Mouse (Mus musculus) cerebellum, postnatal 25 days (tissue): ENCODE results near the gene Ube2q2.
"Not testable (repeated sequence)": the region's sequence is repeated elsewhere in the genome, so short reads cannot be mapped to it uniquely, and the experiment has no call there.

Experiments used
- DNase-seq, 2 experiments: peaks; one replicate each; pipeline ENCODE4 v3.0.0; 2021; ENCODE audit warnings: mixed read lengths in 2 of 2

Ube2q2 gene

DNA sequence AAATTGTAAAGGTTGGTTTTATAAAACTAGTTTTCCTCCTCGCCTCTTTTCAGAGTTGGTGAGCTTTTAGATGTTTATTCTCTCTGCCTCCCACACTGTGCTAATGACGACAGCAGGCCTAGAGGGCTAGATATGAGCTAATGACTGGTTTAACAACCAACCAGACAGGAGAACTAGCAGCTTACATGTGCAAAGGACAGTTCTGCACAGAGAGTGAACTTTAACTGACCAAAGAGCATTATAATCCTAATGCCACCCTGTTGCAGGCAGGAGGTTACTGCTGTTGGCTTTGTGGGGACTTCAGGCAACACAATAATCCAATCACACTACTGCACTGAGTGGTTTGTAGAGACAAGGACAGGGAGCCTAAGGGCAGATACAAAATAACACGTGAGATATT, 94.6 kb downstream of the Ube2q2 start:
- DNase-seq, result no peak

DNA sequence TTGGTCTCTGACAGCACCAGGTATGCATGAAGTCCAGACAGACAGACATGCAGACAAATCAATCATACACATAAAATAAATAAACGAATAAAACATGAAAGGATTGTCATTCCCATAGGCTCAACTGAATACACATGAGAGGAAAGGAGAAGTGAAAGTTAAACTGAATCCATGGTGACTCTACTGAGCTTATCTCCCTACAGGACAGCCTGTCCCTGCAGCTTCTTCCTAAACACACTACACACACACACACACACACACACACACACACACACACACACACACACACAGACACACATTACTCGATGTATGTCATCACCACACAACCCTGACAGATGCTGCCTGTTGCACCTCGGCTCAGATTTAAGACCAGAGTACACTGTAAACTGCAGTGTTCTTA, 95.4 kb downstream of the Ube2q2 start:
- DNase-seq, result no peak

DNA sequence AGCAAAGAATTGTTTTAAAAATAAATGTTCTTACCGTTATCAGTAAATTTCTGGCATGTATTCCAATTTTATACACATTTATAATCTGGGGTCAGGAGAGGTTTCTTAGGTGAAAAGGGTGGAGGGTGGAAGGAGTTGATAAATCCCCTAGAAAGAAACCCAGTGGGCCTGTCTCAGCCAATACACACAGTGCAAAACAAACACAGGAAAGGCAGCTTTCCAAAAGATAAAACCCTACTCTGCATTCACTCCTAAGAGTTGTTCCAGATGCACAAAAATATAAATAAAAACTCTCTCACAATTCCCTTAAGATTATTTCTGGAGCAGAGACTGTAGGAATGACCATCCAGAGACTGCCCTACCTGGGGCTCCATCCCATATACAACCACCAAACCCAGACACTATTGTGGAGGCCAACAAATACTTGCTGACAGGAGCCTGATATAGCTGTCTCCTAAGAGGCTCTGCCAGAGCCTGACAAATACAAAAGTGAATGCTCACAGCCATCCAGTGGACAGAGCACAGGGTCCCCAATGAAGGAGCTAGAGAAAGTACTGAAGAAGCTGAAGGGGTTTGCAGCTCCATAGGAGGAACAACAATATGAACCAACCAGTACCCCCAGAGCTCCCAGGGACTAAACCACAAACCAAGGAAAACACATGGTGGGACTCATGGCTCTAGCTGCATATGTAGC, 96.5 kb downstream of the Ube2q2 start:
- not testable (repeated sequence) for DNase-seq

DNA sequence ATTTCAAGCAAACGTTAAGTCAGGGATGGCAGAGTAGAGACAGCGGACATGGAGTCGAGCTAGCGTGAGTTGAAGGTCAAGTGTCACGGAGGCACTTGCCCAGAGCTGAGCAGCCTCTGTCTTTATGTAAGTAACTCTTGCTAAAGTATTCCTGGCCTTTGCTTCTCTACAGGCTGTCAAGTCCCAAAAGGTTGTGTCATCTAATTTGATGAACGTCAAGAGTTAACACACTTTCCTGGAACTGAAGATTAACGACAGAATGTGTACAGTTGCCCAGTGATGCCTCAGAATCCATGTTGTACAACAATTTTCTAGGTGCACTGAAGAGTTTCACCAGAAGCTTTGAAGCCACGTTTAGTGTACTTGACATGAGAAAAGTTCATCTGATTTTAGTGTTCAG, 97.8 kb downstream of the Ube2q2 start:
- no peak for DNase-seq

DNA sequence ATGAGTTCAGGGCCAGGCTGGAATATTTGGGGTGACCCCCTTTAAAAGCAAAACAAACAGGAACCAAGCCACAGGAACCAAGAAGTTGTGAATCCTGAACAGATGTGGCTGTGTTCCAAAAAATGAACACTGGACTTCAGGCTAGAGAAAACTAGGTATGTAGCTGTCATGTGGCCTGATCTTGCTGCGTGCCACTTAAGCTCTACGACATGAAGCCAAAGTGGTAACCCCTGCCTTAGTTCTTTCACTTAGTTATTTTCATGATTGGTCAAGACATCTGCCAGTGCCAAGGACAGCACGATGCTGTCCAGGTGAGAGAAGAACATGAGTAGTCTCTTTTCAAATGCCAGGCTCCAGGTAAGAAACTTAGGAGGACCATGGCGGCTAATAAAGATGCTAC, 98.3 kb downstream of the Ube2q2 start:
- no peak for DNase-seq

DNA sequence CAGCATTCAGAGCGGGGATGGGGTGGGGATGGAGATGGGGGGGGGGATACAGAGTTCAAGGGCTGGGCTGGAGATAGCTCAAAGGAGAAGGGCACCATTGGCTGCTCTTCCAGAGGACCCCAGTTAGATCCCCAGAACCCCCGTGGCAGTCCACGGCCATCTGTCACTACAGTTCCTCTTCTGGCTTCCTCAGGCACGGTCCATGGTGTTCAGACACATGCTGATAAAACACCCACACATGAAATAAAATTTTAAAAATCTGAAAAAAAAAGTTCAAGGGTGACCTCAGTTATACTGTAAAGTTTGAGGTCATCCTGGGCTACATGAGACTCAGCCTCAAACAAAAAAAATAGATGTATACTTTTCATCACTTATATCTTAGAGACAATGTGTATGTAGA, 99.8 kb downstream of the Ube2q2 start:
- no peak for DNase-seq

DNA sequence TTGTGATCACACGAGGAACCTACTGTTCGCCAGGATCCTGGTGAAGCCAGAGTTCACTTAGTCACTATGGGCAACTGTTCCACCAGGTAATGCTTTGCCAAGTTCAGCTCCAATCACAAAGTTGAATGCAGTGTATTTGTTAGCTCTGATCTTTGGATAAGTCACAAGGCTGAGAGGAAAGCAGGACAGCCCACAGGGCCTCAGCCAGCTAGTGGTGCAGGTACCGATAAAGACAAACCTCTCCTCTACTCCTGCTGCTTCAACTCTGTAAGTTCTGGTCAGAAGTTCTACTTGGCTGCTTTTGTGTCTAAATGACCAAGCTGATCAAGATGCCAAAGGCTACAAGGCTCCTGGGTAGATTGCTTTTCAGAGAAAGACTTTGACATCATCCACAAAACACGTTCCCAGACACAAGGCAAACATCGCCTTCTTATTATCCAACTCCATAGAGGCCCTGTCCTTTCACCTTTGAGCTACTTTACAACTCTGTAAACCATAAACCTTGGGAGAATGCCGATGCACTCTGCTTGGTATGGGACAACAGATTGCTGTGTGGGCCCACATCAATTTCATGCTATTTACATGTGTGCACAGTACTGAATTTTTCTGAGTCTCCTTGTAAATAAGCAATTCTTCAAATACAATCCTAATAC, 102.1 kb downstream of the Ube2q2 start:
- DNase-seq, result no peak

DNA sequence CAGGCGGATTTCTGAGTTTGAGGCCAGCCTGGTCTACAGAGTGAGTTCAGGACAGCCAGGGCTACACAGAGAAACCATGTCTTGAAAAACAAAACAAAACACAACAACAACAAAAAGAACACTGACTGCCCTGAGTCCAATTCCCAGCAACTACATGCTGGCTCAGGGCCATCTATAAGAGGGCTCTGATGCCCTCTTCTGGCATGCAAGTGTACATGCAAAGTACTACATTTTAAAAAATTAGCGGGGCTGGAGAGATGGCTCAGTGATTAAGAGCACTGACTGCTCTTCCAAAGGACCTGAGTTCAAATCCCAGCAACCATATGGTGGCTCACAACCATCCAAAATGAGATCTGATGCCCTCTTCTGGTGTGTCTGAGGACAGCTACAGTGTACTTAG, 103.4 kb downstream of the Ube2q2 start:
- DNase-seq, result not testable (repeated sequence)

DNA sequence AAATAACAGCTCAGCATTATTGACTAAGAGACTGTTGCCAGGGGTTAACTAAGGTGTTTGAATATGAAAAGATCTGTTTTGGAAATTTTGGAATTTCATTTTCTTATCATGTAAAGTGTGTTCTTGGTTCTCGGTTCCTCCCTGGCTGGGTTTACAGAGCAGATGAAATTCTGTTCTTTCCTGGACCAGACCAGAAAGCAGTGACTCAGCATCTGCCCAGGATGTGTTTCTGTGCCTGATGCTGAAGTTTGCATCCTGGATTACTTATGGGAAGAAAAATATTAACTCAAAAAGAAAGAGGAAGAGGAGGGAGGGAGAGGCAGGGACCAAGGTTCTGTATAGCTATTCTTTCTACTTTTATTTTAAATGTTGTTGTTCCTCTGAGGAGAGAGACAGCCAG, 105.2 kb downstream of the Ube2q2 start:
- no peak for DNase-seq

DNA sequence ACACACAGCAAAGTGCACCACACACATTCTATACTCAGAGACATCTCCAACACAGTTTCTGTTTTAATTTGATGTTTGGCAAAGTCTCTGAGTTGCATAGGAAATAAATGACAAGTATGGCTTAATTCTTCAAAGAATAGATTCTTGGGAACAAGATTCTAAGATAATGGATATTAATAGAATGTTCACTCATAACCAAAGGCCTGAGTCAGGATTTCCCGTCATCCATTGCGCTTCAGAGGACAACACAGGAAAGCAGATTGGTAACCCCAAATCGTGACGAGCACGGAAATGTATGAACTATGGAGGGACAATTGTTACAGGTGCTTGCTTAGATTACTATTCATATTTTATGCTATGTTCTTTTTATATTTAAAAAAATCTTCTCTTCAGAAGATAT, 106.4 kb downstream of the Ube2q2 start:
- no peak for DNase-seq

DNA sequence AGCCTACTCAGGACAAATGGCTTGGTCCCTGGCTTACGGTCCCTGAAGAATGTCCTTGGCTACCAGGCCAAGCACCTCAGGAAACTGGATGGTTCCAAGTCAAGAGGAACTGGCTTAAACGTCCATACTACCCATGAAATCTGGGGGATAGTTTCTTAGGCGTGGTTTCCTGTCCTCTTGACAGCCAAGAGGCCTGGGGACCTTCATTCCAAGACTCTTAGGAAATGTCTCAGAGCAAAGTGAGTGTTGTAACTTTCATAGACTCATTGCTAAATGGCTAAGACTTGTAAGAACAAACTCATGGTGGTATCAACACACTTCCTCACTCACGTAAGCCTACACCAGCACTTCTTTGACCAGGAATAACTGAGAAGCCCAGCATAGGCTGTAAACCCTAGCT, 107.0 kb downstream of the Ube2q2 start:
- DNase-seq, result no peak

DNA sequence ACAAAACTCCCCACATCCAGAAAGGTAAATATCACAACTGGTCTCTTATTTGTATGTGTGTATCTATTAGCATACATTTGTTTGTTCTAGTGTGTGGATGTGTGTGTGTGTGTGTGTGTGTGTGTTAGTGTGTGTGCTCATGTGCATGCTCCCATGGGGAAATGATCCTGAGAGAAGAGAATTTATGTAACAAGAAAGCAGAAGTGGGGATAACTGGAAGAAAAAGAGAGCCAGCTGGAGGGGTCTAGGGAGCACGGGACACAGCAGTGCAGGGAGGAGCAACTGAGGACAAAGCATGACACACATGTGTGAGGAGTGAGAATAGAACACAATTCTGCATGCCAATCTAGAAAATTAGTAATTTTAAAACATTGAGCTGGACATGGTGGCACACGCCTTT, 108.5 kb downstream of the Ube2q2 start:
- DNase-seq, result no peak
